ENCODE assay signal across 20 mouse cellular contexts in the genomic region with DNA sequence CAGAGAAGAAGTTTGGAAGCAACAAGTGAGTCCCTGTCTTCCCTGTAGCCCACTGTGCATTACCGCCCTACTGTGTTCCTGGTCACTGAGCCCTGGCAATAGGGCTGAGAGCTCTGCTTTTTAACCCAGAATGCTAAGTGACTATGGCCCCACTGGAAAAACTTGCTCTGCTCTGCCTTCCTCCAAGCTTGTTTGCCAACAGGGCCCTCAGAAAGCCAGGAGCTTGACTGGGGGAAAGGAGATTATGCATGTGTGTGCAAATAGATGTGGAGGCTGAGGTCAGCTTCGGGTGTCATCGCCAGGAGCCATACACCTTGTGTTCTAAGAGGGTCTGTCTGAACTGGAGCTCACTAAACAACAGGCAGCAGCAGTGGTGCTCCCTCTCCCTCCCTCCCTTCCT. TPM values are rescaled to one million over a fixed set of nuclear protein-coding genes. Genes with fewer than 3 reads are reported as not detected.
DNase-seq lines count a peak whose midpoint lies in the region.
"Had no signal": no experiment of that assay in that cellular context is flagged by ENCODE, and none has a peak within 500 bp of the region (broad histone marks: within the 10 kb centered on the region; RNA-seq: fewer than 3 reads in every experiment).

No protein-coding gene starts in this region.

- intact Hi-C loops in heart, postnatal 36 days (cut with DNase I) = no loop called here

- DNase-seq in heart, adult 11 months = peak; percentile 82
- DNase-seq in heart, postnatal 36 days = no peak
- DNase-seq in left cerebral cortex, adult 8-10 months (ENCODE audit: low spot score in 2 of 2) = peak; percentile 1 to 2
- DNase-seq in left cerebral cortex, adult 9 months (ENCODE audit: low spot score in 2 of 2) = no peak
- DNase-seq in right cerebral cortex, postnatal 25 days = peak; percentile 1
- DNase-seq in right cerebral cortex, adult 2 months (ENCODE audit: low spot score in 2 of 2) = no peak
- peak; percentile 8 for DNase-seq in urinary bladder, postnatal 14 days (ENCODE audit: low spot score)
- no peak for DNase-seq in urinary bladder, postnatal 10 days (ENCODE audit: low spot score)
- DNase-seq: adrenal gland, adult 2 months; adrenal gland, postnatal 36 days; cerebellum, adult 18-20 months; cerebellum, postnatal 10 days; gastrocnemius, postnatal 25 days; heart, adult 18-20 months; heart, postnatal 4 days; kidney, adult 18-20 months; lung, postnatal 36 days; thymus, adult 2 months had no signal

RNA-seq across cellular contexts. Expression of a gene that starts 3.1 kb away (rescaled TPM):
- 10 to 100 TPM; 14.4 to 16.2 TPM for total RNA-seq in heart, postnatal 36 days (2021)
- total RNA-seq in left cerebral cortex, adult 8-10 months (2022) = 10 to 100 TPM; 27.1 to 29.1 (median 27.8) TPM

RNA-seq across cellular contexts. Expression of a gene that starts 3.1 kb away (rescaled TPM):
- 10 to 100 TPM; 14.1 to 14.4 TPM for total RNA-seq in heart, postnatal 36 days (2021)
- total RNA-seq in left cerebral cortex, adult 8-10 months (2022) = 10 to 100 TPM; 32.9 to 37.1 (median 35.3) TPM

RNA-seq across cellular contexts. Expression of a gene that starts 14.4 kb away (rescaled TPM):
- total RNA-seq in heart, postnatal 36 days (2021) = 1 to 10 TPM; 5.4 to 5.6 TPM
- total RNA-seq in left cerebral cortex, adult 8-10 months (2022) = 10 to 100 TPM; 11.6 to 18.1 (median 15.7) TPM

RNA-seq across cellular contexts. Expression of a gene that starts 19.4 kb away (rescaled TPM):
- total RNA-seq in heart, postnatal 36 days (2021) = 1 to 10 TPM in 1 of 2 experiments, not detected in 1; 1.3 TPM
- 1 to 10 TPM in 3 of 4 experiments, under 1 TPM in 1; 0.46 to 5.3 (median 2.0) TPM for total RNA-seq in left cerebral cortex, adult 8-10 months (2022)
- total RNA-seq: common myeloid progenitor, adult 5-6 weeks; ES-E14 had no signal

RNA-seq across cellular contexts. Expression of a gene that starts 28.1 kb away (rescaled TPM):
- under 1 TPM; 0.16 to 0.42 TPM for total RNA-seq in heart, postnatal 36 days (2021)
- total RNA-seq in left cerebral cortex, adult 8-10 months (2022) = under 1 TPM; 0.57 to 0.68 (median 0.64) TPM

Comparison
In these comparisons a context has a peak if more than half of its experiments do, and no peak if none do; other contexts are left out.
1. DNase-seq: peak in heart, adult 11 months (single experiment), left cerebral cortex, adult 8-10 months (2 of 2), right cerebral cortex, postnatal 25 days (single experiment) and urinary bladder, postnatal 14 days (single experiment); none in heart, postnatal 36 days (0 of 2), left cerebral cortex, adult 9 months (0 of 2), right cerebral cortex, adult 2 months (0 of 2) and urinary bladder, postnatal 10 days (single experiment).